Comparison of ENCODE assay signal across 8 mouse cellular contexts in genomic region chr4:135986301-135986942, GRCm38 (mm10). TPM values are rescaled to one million over a fixed set of nuclear protein-coding genes. Genes with fewer than 3 reads are reported as not detected.
A peak's percentile ranks its signal among the peaks of the same experiment; 100 is the strongest.
DNase-seq lines count a peak whose midpoint lies in the region; ATAC-seq and TF ChIP-seq lines count a peak whose summit lies in the region.

No protein-coding gene starts in this region.

- H3K9ac ChIP-seq in intestine, embryonic 15.5 days: peak overlapping the region; percentile 90

- 2% methylated on average over 23 of the region's 23 CpGs for WGBS in cerebellum, adult 2 months
- 4% methylated on average over 23 of the region's 23 CpGs for WGBS in intestine, embryonic 15.5 days

- peak overlapping the region; percentile 62 for H3K4me3 ChIP-seq in cerebellum, adult 2 months (replicated peaks; ENCODE audit: insufficient read depth, low read depth, low read length)
- peak overlapping the region; percentile 85 for H3K4me3 ChIP-seq in intestine, embryonic 15.5 days (replicated peaks)
- peak overlapping the region; percentile 71 for H3K4me3 ChIP-seq in myocyte

- TF ChIP-seq CTCF in cerebellum, adult 2 months (IDR thresholded peaks at IDR 0.05; ENCODE audit: borderline replicate concordance, insufficient read depth, low read depth, low read length): no peak

- H3K4me1 ChIP-seq in cerebellum, adult 2 months (ENCODE audit: control insufficient read depth, insufficient read depth, low read length): peaks cover 6% of the 10 kb centered on the region
- H3K4me1 ChIP-seq in intestine, embryonic 15.5 days (replicated peaks): peaks cover 7% of the 10 kb centered on the region

- no peaks in the 10 kb centered on the region for H3K9me3 ChIP-seq in intestine, embryonic 15.5 days

- H3K36me3 ChIP-seq in intestine, embryonic 15.5 days: peaks cover 12% of the 10 kb centered on the region; the same call in 1 of the 2 replicates
- H3K36me3 ChIP-seq in myocyte (ENCODE audit: control insufficient read depth, insufficient read depth): no peaks in the 10 kb centered on the region

- H3K4me2 ChIP-seq in intestine, embryonic 15.5 days (replicated peaks): peak overlapping the region; percentile 71
- H3K4me2 ChIP-seq in myocyte (ENCODE audit: low read depth): peak overlapping the region; percentile 96

- ATAC-seq in intestine, embryonic 15.5 days: peak; percentile 13; the same call in 1 of the 2 replicates

- no peak for DNase-seq in cerebellum, adult 2 months
- no peak for DNase-seq in cerebellum, postnatal 10 days
- peak; percentile 37 for DNase-seq in spleen, adult 12 weeks (ENCODE audit: low spot score)
- no peak for DNase-seq in spleen, adult 18-20 months
- no peak for DNase-seq in adrenal gland, adult 2 months
- no peak for DNase-seq in layer of hippocampus, postnatal 36 days

- H3K27ac ChIP-seq in cerebellum, adult 2 months (ENCODE audit: insufficient read depth, low read length): peak overlapping the region; percentile 74
- peak overlapping the region; percentile 89 for H3K27ac ChIP-seq in intestine, embryonic 15.5 days

- H3ac ChIP-seq in myocyte (ENCODE audit: control insufficient read depth, insufficient read length): peak overlapping the region; percentile 69

- H3K79me2 ChIP-seq in myocyte (ENCODE audit: control insufficient read depth, insufficient read depth): peaks cover 12% of the 10 kb centered on the region

- no peak for TF ChIP-seq POLR2A in cerebellum, adult 2 months (IDR thresholded peaks at IDR 0.05; ENCODE audit: borderline replicate concordance, insufficient read depth, low read length)
- TF ChIP-seq POLR2A in myocyte (IDR thresholded peaks at IDR 0.05; ENCODE audit: insufficient read length, low read depth): no peak

- no peaks in the 10 kb centered on the region for H3K27me3 ChIP-seq in cerebellum, adult 2 months (ENCODE audit: control insufficient read depth, insufficient read depth, low read length)
- H3K27me3 ChIP-seq in intestine, embryonic 15.5 days (replicated peaks): no peaks in the 10 kb centered on the region
- H3K27me3 ChIP-seq in myocyte (ENCODE audit: control insufficient read depth, insufficient read depth, insufficient read length): no peaks in the 10 kb centered on the region

TF ChIP-seq in myocyte, 11 proteins besides CTCF, POLR2A, EP300 and RAD21:
- TF ChIP-seq MYOD1 (IDR thresholded peaks at IDR 0.05; ENCODE audit: control insufficient read depth in 1 of 3, insufficient read length in 2 of 3, low read depth in 2 of 3): no peak
- no peak for TF ChIP-seq TCF12 (IDR thresholded peaks at IDR 0.05; ENCODE audit: insufficient read depth, poor library complexity, severe bottlenecking)
- TF ChIP-seq USF1 (IDR thresholded peaks at IDR 0.05; ENCODE audit: low read depth): no peak
- no peak for TF ChIP-seq CEBPB (IDR thresholded peaks at IDR 0.05; ENCODE audit: insufficient read depth, poor library complexity, severe bottlenecking)
- TF ChIP-seq REST (IDR thresholded peaks at IDR 0.05; ENCODE audit: insufficient read depth, insufficient read length): no peak
- no peak for TF ChIP-seq MAX (IDR thresholded peaks at IDR 0.05; ENCODE audit: low read depth)
- no peak for TF ChIP-seq SRF (IDR thresholded peaks at IDR 0.05; ENCODE audit: control insufficient read depth, insufficient read length, low read depth)

RNA-seq across cellular contexts. Expression of gene Pithd1, which starts 0.6 kb away (rescaled TPM):
- polyA plus RNA-seq in cerebellum, adult 2 months (2012; rRNA removed): 127 and 130 TPM in 2 replicates
- polyA plus RNA-seq in intestine, embryonic 15.5 days (2015; fragmentation: Nextera tagmentation; extraction: Ambion mirVana): 51.6 TPM in 2 replicates
- 35.2 TPM for polyA plus RNA-seq in myocyte (2012; fragmentation: generic; extraction: Trizol)
- 10 to 100 TPM; 23.1 to 35.5 TPM for total RNA-seq in adrenal gland, adult 2 months (2021)
- polyA plus RNA-seq in adrenal gland, adult 2 months (2012; rRNA removed): 59.2 and 59.4 TPM in 2 replicates
- 10 to 100 TPM; 87.4 to 89.4 TPM for total RNA-seq in layer of hippocampus, postnatal 36 days (2021)

RNA-seq across cellular contexts. Expression of gene Lypla2, which starts 14.0 kb away (rescaled TPM):
- polyA plus RNA-seq in cerebellum, adult 2 months (2012; rRNA removed): 123 and 127 TPM in 2 replicates
- 99.4 and 108 TPM in 2 replicates for polyA plus RNA-seq in intestine, embryonic 15.5 days (2015; fragmentation: Nextera tagmentation; extraction: Ambion mirVana)
- 60.9 TPM for polyA plus RNA-seq in myocyte (2012; fragmentation: generic; extraction: Trizol)
- total RNA-seq in adrenal gland, adult 2 months (2021): 10 to 100 TPM; 59.8 to 78.2 TPM
- polyA plus RNA-seq in adrenal gland, adult 2 months (2012; rRNA removed): 155 and 169 TPM in 2 replicates
- 100 to 1,000 TPM in 1 of 2 experiments, 10 to 100 TPM in 1; 93.4 to 106 TPM for total RNA-seq in layer of hippocampus, postnatal 36 days (2021)

RNA-seq across cellular contexts. Expression of gene Gale, which starts 22.9 kb away (rescaled TPM):
- 39.6 and 42.9 TPM in 2 replicates for polyA plus RNA-seq in cerebellum, adult 2 months (2012; rRNA removed)
- 82.5 and 108 TPM in 2 replicates for polyA plus RNA-seq in intestine, embryonic 15.5 days (2015; fragmentation: Nextera tagmentation; extraction: Ambion mirVana)
- polyA plus RNA-seq in myocyte (2012; fragmentation: generic; extraction: Trizol): 51.3 TPM
- total RNA-seq in adrenal gland, adult 2 months (2021): 10 to 100 TPM; 15.5 to 24.8 TPM
- polyA plus RNA-seq in adrenal gland, adult 2 months (2012; rRNA removed): 22.9 and 33.3 TPM in 2 replicates
- total RNA-seq in layer of hippocampus, postnatal 36 days (2021): 10 to 100 TPM; 17.7 to 20.7 TPM

RNA-seq across cellular contexts. Expression of gene Eloa, which starts 35.1 kb away (rescaled TPM):
- polyA plus RNA-seq in cerebellum, adult 2 months (2012; rRNA removed): 18.3 and 19.2 TPM in 2 replicates
- polyA plus RNA-seq in intestine, embryonic 15.5 days (2015; fragmentation: Nextera tagmentation; extraction: Ambion mirVana): 34.3 and 34.4 TPM in 2 replicates
- polyA plus RNA-seq in myocyte (2012; fragmentation: generic; extraction: Trizol): 17.2 TPM
- 10 to 100 TPM; 40.8 to 46.8 TPM for total RNA-seq in adrenal gland, adult 2 months (2021)
- 4.2 and 4.4 TPM in 2 replicates for polyA plus RNA-seq in adrenal gland, adult 2 months (2012; rRNA removed)
- total RNA-seq in layer of hippocampus, postnatal 36 days (2021): 10 to 100 TPM; 28.7 to 30.3 TPM

RNA-seq across cellular contexts. Expression of gene Hmgcl, which starts 40.2 kb away (rescaled TPM):
- 86.9 and 98.7 TPM in 2 replicates for polyA plus RNA-seq in cerebellum, adult 2 months (2012; rRNA removed)
- 105 and 113 TPM in 2 replicates for polyA plus RNA-seq in intestine, embryonic 15.5 days (2015; fragmentation: Nextera tagmentation; extraction: Ambion mirVana)
- 44.1 TPM for polyA plus RNA-seq in myocyte (2012; fragmentation: generic; extraction: Trizol)
- 10 to 100 TPM; 42.7 to 71.0 TPM for total RNA-seq in adrenal gland, adult 2 months (2021)
- polyA plus RNA-seq in adrenal gland, adult 2 months (2012; rRNA removed): 33.9 and 35.3 TPM in 2 replicates
- 10 to 100 TPM; 35.5 to 36.4 TPM for total RNA-seq in layer of hippocampus, postnatal 36 days (2021)
